Mouse (Mus musculus) ovary, postnatal 36 days (tissue): ENCODE measurements around the gene Serp2.

ENCODE experiments used
- DNase-seq: peaks from one replicate; pipeline ENCODE4 v3.0.0; 2022; ENCODE audit warnings: low spot score, mixed read lengths

The Serp2 gene

DNA sequence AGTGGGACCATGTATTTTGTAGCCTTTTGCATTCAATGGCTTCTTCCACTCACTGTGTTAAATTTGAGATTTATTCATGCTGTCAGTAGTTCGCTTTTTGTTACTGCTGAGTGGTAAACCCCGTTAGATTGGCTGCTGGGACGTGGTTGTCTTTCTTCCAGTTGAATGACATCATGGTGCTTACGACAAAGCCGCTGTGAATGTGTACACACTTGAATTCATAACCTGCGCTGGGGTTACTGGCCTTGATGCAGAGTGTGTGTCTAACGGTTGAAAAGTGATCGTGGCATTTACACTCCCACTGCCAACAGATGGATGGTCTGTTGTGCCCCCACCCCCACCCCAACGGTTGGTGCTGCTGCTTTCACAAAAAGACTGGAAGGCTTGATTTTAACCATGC, 59.5 kb downstream of the Serp2 start:
- no peak for DNase-seq

DNA sequence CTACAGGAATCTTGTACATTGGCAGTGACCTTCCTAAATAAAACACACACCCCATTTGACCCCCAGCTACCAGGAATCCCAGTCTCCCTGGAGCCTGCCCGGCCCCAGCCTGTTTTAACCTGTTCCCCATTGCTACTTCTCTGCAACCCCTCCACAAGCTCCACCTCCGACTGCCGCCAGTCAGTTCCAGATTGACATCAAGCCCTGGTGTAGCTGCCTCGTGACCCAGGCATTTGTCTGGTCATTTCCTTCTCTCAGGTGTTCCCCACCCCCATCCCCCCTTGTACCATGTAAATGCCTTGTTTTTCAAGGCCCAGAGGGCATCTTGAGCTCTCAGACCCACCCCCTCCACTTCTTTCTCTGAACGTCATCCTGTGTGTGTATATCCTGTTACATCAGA, 61.7 kb downstream of the Serp2 start:
- no peak for DNase-seq

DNA sequence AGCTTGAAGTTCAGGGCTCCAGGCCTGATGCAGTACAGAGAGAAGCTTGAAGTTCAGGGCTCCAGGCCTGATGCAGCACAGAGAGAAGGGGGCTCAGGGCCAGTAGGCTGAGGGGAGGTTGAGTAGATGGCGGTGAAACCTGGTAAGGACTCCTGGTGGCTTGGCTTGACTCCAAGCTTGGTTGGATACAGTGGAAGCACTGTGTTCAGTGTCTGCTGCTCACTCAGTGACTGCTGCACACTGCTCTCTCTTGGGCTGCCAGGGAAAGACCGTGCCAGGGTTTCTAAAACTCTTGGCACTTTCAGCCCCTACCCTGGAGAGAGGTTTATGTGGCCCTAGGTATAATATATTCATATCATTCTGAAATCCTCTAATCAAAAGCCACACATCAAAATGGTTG, 67.6 kb downstream of the Serp2 start:
- no peak for DNase-seq

DNA sequence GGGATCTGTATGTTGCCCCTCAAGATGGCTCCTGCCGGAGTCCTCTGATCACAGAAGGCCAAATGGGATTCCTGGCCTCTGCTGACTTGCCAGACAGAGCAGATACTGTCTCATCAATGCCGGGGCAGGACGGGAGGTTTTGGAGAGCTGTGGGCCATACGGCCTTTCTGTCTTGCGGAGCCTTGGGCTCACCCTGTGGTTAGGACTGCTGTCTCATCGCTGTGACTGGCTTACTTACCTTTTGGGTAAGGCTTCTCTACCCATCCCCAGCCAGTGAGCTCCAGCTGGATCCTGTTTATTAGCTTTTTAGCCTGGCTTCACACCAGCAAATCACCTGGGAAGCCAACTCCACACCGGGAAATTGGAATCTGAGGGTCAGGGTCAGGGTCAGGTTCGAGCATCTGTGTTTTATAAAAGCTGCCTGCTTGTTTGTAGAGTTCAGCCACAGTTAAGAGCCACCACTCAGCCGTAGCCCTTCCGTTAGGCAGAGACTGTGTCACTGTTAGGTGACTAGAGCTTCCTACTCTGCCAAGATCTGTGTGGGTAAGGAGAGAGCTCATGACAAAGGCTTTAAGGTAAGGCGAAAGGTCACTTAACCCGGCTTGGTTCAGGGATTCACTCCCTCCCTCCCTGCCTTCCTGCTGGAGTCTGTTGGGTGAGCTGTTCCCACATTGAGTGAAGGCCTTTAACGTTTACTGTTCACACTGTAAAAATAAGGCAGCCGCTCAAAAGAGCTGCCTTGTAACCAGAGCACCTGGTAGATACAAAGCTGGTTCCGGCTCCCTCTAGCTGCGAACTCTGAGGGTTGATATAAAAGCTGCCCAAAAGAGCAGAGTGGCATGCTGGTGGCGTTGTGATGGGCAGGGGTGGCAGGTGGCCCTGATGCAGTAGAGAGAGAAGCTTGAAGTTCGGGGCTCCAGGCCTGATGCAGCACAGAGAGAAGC, 68.3 kb downstream of the Serp2 start:
- no peak for DNase-seq

DNA sequence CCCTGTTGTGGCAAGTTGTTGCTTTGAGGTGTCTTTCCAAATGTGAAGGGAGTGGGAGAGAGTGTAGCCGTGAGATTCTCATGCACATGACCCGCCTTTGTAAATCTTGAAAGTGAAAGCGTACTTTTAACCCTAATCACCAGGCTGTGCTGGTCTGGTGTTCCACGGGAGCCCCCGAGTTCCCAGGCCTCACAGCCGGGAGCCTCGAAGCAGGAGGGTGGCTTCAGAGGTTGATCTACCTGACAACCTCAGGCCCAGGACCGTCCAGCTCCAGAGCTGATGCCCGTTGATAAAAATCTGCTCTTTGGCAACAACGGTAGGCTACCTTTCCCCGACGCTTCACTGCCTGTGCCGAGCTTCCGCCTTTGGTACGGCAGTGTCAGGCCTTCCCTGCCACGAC, 69.1 kb downstream of the Serp2 start:
- DNase-seq: no peak

DNA sequence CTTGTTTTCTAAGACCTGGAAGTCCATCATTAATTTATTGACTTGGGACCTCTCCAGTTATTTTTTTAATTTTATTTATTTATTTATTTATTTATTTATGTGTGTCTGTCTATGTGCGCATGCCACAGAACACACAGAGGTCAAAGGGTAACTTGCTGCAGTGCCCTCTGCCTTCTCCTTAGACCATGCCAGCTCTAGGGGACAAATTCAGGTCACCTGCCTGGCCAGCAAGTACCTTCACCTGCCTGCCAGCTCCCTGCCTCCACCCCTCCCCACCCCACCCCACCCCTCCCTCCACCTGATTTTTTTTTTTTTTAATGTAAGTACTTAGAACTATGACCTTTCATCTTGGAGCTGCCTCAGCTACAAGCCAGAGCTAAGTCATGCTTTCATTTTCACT, 73.0 kb downstream of the Serp2 start:
- DNase-seq: no peak
